16 mouse cellular contexts compared by ENCODE assay signal in the genomic region with DNA sequence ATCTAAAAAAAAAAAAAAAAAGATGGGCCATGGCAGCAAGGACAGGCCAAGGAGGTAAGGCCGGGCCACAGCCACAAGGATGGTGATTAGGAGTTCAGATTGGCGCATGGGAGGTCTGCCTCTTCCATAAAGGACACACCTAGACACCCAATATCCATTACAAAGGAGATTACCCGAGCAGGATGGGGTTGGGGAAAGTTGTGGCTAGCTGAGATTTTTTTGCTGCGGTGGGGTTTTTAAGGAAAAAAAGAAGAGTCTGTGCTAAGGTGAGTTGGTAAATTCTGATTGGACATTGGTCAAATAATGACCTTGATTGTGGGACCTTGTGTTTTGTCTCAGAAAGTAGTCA.
"Had no signal": no experiment of that assay in that cellular context is flagged by ENCODE, and none has a peak within 500 bp of the region (broad histone marks: within the 10 kb centered on the region; RNA-seq: fewer than 3 reads in every experiment).

No protein-coding gene starts in this region.

- H3K27ac ChIP-seq: left cerebral cortex, adult 2 months; liver, embryonic 13.5 days; midbrain, embryonic 12.5 days; midbrain, embryonic 15.5 days; neural tube, embryonic 13.5 days had no signal

- H3K4me3 ChIP-seq: left cerebral cortex, adult 2 months; liver, embryonic 13.5 days; midbrain, embryonic 12.5 days; midbrain, embryonic 15.5 days; myocyte; neural tube, embryonic 13.5 days had no signal

- H3K36me3 ChIP-seq: liver, embryonic 13.5 days; midbrain, embryonic 12.5 days; midbrain, embryonic 15.5 days; neural tube, embryonic 13.5 days had no signal

- H3K9me3 ChIP-seq: liver, embryonic 13.5 days; midbrain, embryonic 12.5 days; midbrain, embryonic 15.5 days; neural tube, embryonic 13.5 days had no signal

- DNase-seq: kidney, adult 2 months; kidney, postnatal 10 days; kidney, postnatal 36 days; layer of hippocampus, postnatal 36 days; liver, embryonic 13.5 days; lung, adult 2 months; lung, postnatal 36 days; thymus, adult 2 months; thymus, postnatal 14 days; thymus, postnatal 4 days had no signal

- H3K4me1 ChIP-seq: liver, embryonic 13.5 days; midbrain, embryonic 12.5 days; midbrain, embryonic 15.5 days; neural tube, embryonic 13.5 days had no signal

- H3K4me2 ChIP-seq: liver, embryonic 13.5 days; midbrain, embryonic 12.5 days; midbrain, embryonic 15.5 days; neural tube, embryonic 13.5 days had no signal

- ATAC-seq: lung, postnatal 0 days; midbrain, embryonic 15.5 days had no signal

- H3K27me3 ChIP-seq: liver, embryonic 13.5 days; neural tube, embryonic 13.5 days had no signal

- H3K9ac ChIP-seq: liver, embryonic 13.5 days; midbrain, embryonic 12.5 days; midbrain, embryonic 15.5 days; neural tube, embryonic 13.5 days had no signal
